Mouse (Mus musculus): ENCODE data around the gene Mettl23. TPM values are rescaled to one million over a fixed set of nuclear protein-coding genes. Genes with fewer than 3 reads are reported as not detected.

Gene Mettl23
- polyA plus RNA-seq, 1 experiment from 2014 or later = 56.9 TPM

- H3K27ac ChIP-seq (replicated peaks) = peak overlapping the region; percentile 83
- H3K4me1 ChIP-seq = peaks cover 79% of the 10 kb centered on the region
- H3K4me3 ChIP-seq = peak overlapping the region; percentile 56
- WGBS = 8% methylated on average over 32 of the region's 32 CpGs
- H3K36me3 ChIP-seq (replicated peaks) = no peaks in the 10 kb centered on the region
- no peaks in the 10 kb centered on the region for H3K9me3 ChIP-seq
- DNase-seq (ENCODE audit: low spot score) = peak; percentile 75
- H3K27me3 ChIP-seq (replicated peaks; ENCODE audit: low read depth, poor library complexity, severe bottlenecking) = peaks cover 24% of the 10 kb centered on the region; the same call in 1 of the 2 replicates
These were observed 31.8 kb upstream of the Mettl23 start for GRCm38 (mm10) chr11:116810983-116811901.

GRCm38 (mm10) chr11:116812793-116813529 lies 30.1 kb upstream of the Mettl23 start:
- Histone ChIP-seq H3K36me3 (replicated peaks) (no peaks in the 10 kb centered on the region), H3K4me3 (peak overlapping the region; percentile 29; the same call in 1 of the 2 replicates), H3K27me3 (replicated peaks; ENCODE audit: low read depth, poor library complexity, severe bottlenecking) (peaks cover 24% of the 10 kb centered on the region; the same call in 1 of the 2 replicates), H3K4me1 (peaks cover 81% of the 10 kb centered on the region), H3K27ac (replicated peaks) (peak overlapping the region; percentile 83), H3K9me3 (no peaks in the 10 kb centered on the region)
- DNase-seq (ENCODE audit: low spot score) = peak; percentile 71
- 50% methylated on average over 21 of the region's 21 CpGs for WGBS

GRCm38 (mm10) chr11:116813610-116814009 lies 29.5 kb upstream of the Mettl23 start:
- no peaks in the 10 kb centered on the region for H3K9me3 ChIP-seq
- H3K36me3 ChIP-seq (replicated peaks) = no peaks in the 10 kb centered on the region
- H3K4me1 ChIP-seq = peaks cover 77% of the 10 kb centered on the region
- DNase-seq (ENCODE audit: low spot score) = no peak
- H3K27ac ChIP-seq (replicated peaks) = peak overlapping the region; percentile 83
- WGBS = 75% methylated on average over 13 of the region's 13 CpGs
- peak overlapping the region; percentile 37 for H3K4me3 ChIP-seq
- peaks cover 24% of the 10 kb centered on the region; the same call in 1 of the 2 replicates for H3K27me3 ChIP-seq (replicated peaks; ENCODE audit: low read depth, poor library complexity, severe bottlenecking)

- no peaks in the 10 kb centered on the region for H3K9me3 ChIP-seq
- peaks cover 82% of the 10 kb centered on the region for H3K4me1 ChIP-seq
- H3K27ac ChIP-seq (replicated peaks) = peak overlapping the region; percentile 83
- peak; percentile 75 for DNase-seq (ENCODE audit: low spot score)
- H3K27me3 ChIP-seq (replicated peaks; ENCODE audit: low read depth, poor library complexity, severe bottlenecking) = peaks cover 24% of the 10 kb centered on the region; the same call in 1 of the 2 replicates
- peak overlapping the region; percentile 37 for H3K4me3 ChIP-seq
- H3K36me3 ChIP-seq (replicated peaks) = no peaks in the 10 kb centered on the region
- 5% methylated on average over 20 of the region's 20 CpGs for WGBS
These were observed 28.8 kb upstream of the Mettl23 start for GRCm38 (mm10) chr11:116814076-116814883.

- Histone ChIP-seq H3K27ac (replicated peaks) (peak overlapping the region; percentile 83), H3K4me3 (peak overlapping the region; percentile 37), H3K4me1 (peaks cover 88% of the 10 kb centered on the region), H3K36me3 (replicated peaks) (no peaks in the 10 kb centered on the region), H3K27me3 (replicated peaks; ENCODE audit: low read depth, poor library complexity, severe bottlenecking) (0 out of 2 replicates have a peak, but pooled peaks cover 19% of the 10 kb centered on the region), H3K9me3 (no peaks in the 10 kb centered on the region)
- DNase-seq (ENCODE audit: low spot score) = no peak
- WGBS = 26% methylated on average over 7 of the region's 7 CpGs
These were observed 28.1 kb upstream of the Mettl23 start for GRCm38 (mm10) chr11:116814884-116815415.

GRCm38 (mm10) chr11:116816769-116817168 lies 26.3 kb upstream of the Mettl23 start:
- DNase-seq (ENCODE audit: low spot score) = no peak
- WGBS = 65% methylated on average over 5 of the region's 5 CpGs
- Histone ChIP-seq H3K27ac (replicated peaks) (no peak overlapping the region; the same call in 1 of the 2 replicates), H3K36me3 (replicated peaks) (no peaks in the 10 kb centered on the region), H3K9me3 (no peaks in the 10 kb centered on the region), H3K4me1 (peaks cover 88% of the 10 kb centered on the region), H3K4me3 (no peak overlapping the region), H3K27me3 (replicated peaks; ENCODE audit: low read depth, poor library complexity, severe bottlenecking) (0 out of 2 replicates have a peak, but pooled peaks cover 6% of the 10 kb centered on the region)

GRCm38 (mm10) chr11:116817567-116817966 lies 25.5 kb upstream of the Mettl23 start:
- Histone ChIP-seq H3K4me1 (peaks cover 88% of the 10 kb centered on the region), H3K27me3 (replicated peaks; ENCODE audit: low read depth, poor library complexity, severe bottlenecking) (0 out of 2 replicates have a peak, but pooled peaks cover 6% of the 10 kb centered on the region), H3K27ac (replicated peaks) (no peak overlapping the region), H3K9me3 (no peaks in the 10 kb centered on the region), H3K36me3 (replicated peaks) (no peaks in the 10 kb centered on the region), H3K4me3 (no peak overlapping the region)
- DNase-seq (ENCODE audit: low spot score) = no peak
- WGBS = 95% methylated on average over 5 of the region's 5 CpGs

GRCm38 (mm10) chr11:116818722-116819121 lies 24.4 kb upstream of the Mettl23 start:
- H3K27me3 ChIP-seq (replicated peaks; ENCODE audit: low read depth, poor library complexity, severe bottlenecking) = no peaks in the 10 kb centered on the region
- H3K4me1 ChIP-seq = peaks cover 78% of the 10 kb centered on the region
- peaks cover 3% of the 10 kb centered on the region; the same call in 1 of the 2 replicates for H3K36me3 ChIP-seq (replicated peaks)
- no peaks in the 10 kb centered on the region for H3K9me3 ChIP-seq
- WGBS = 76% methylated on average over 8 of the region's 8 CpGs
- no peak for DNase-seq (ENCODE audit: low spot score)
- no peak overlapping the region for H3K4me3 ChIP-seq
- peak overlapping the region; percentile 27; the same call in 1 of the 2 replicates for H3K27ac ChIP-seq (replicated peaks)

- peaks cover 67% of the 10 kb centered on the region for H3K4me1 ChIP-seq
- no peak for DNase-seq (ENCODE audit: low spot score)
These were observed 23.0 kb upstream of the Mettl23 start for GRCm38 (mm10) chr11:116819932-116820593.

GRCm38 (mm10) chr11:116821057-116821940 lies 21.8 kb upstream of the Mettl23 start:
- Histone ChIP-seq H3K36me3 (replicated peaks) (peaks cover 3% of the 10 kb centered on the region; the same call in 1 of the 2 replicates), H3K4me1 (peaks cover 67% of the 10 kb centered on the region), H3K4me3 (0 out of 2 replicates have a peak overlapping the region, but pooled peaks have one; percentile 3), H3K9me3 (no peaks in the 10 kb centered on the region), H3K27ac (replicated peaks) (peak overlapping the region; percentile 60), H3K27me3 (replicated peaks; ENCODE audit: low read depth, poor library complexity, severe bottlenecking) (no peaks in the 10 kb centered on the region; the same call in 1 of the 2 replicates)
- 72% methylated on average over 13 of the region's 13 CpGs for WGBS
- no peak for DNase-seq (ENCODE audit: low spot score)

More at GRCm38 (mm10) chr11:116819932-116820593, 23.0 kb upstream of the Mettl23 start:
- Histone ChIP-seq H3K27ac (replicated peaks) (0 out of 2 replicates have a peak overlapping the region, but pooled peaks have one; percentile 15), H3K36me3 (replicated peaks) (peaks cover 3% of the 10 kb centered on the region; the same call in 1 of the 2 replicates), H3K9me3 (no peaks in the 10 kb centered on the region), H3K27me3 (replicated peaks; ENCODE audit: low read depth, poor library complexity, severe bottlenecking) (no peaks in the 10 kb centered on the region), H3K4me3 (no peak overlapping the region)
- 87% methylated on average over 5 of the region's 5 CpGs for WGBS
